Mouse (Mus musculus) liver (tissue): ENCODE measurements at regions not wholly inside any gene's neighbourhood (a gene's known extent, or its start where the extent isn't known, plus 50 kb on each side); places are given as distances from the start of the nearest gene placed in this dataset.

Experiments
- DNase-seq: peaks from one replicate; pipeline ENCODE4 v3.0.0-alpha.2; 2020; ENCODE audit warnings: mixed read lengths

DNA sequence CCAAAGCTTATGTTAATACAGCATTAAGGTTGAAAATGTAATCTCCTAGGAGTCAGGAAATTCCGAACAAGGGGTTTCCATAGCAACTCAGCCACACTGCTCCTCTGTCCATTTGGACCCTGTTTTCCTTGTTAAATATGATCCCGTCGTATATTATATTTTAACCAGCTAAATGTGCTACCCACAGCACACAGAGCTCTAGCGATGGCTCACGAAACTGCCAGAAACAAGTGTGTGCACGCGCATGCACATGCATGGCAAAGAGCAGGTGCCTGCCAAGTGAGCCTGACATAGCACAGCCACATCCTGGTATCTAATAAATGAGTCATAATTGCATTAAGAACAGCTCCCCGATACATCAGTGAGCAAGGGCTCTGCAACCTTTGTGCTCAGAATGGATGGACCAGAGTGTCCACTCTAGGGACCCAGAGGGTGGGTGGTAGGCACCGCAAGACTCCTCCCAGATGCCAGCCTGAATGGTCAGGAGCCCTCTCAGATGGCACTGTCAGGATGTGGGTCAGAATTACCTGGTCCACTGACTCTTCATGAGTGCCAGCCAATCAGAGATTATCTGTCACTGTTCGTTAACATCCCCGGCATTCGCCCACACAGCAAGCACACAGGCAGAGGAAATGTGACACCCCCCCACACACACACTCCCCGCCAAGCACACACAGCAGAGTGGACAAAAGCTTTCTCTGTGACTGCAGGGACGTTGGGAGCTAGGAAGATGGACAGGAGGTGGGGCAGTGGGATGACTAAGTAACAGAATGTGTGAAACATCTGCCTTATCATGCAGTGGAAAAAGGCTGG lies 272.8 kb upstream of the Zmiz1 start:
- no peak for DNase-seq

DNA sequence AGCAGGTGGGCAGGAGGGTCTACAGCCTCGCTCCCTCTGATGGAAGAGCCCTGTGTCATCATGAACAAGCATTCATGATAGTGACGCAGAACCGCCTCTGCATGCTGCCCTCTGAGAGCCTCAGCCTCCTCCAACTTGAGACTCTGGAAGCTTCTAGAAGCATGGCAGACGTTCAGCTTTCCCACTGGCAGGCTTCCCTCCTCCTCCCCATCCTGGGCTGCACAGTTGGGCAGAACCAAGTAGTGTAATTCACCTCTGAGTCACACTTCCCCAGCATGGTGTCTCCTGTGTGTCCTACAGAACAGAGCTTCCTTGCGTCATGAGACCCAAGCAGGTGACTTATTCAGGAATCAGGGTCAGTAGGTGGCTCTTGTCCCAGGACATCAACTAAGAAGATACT lies 271.3 kb upstream of the Zmiz1 start:
- no peak for DNase-seq

DNA sequence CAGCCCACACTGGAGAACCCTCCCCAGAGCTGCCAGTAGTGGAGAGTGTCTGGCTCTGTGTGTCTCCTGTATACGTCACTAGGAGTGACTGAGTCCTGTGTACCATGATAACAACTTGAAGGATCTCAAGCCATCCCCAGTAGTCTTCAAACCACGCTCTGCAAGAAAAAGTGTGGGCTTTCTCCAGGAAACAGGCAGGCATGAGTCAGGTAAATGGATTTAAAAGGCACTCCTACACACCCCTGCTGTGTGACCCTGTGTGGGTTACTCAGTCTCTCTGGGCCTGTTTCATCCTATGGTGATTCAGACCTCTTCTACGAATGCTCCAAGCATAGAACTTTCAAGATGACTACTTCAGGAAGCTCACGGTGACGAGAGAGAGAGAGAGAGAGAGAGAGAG lies 269.7 kb upstream of the Zmiz1 start:
- DNase-seq: no peak

DNA sequence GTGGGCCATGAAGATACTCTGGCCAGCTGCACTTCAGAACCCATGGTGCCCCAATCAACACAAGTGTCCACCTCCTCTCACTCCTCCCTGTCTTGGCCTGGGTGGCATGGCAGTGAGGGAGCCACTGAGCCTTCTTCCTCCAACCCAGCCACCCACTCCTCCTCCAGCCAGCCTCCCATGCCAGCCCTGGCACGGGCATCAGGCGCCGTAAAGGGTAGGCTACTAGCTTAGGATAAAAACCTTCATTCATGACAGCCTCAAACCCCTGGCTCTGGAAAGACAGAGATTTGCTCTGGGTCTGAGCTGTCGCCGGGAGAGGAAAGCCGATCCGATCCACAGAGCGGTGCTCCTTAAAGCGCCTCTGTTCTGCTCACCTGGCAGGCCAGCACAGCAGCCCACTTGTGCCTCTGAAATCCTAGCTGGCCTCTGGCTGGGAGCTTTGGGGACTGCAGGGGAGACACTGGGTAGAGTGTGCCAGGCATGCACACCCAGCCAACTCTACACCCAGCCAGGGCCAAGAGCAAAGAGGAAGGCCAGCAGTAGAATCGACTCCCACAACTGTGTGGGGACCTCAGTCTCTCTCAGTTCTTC lies 268.2 kb upstream of the Zmiz1 start:
- no peak for DNase-seq

- no peak for DNase-seq
These were observed 262.2 kb upstream of the Zmiz1 start for GRCm38 (mm10) chr14:25196820-25197219.

DNA sequence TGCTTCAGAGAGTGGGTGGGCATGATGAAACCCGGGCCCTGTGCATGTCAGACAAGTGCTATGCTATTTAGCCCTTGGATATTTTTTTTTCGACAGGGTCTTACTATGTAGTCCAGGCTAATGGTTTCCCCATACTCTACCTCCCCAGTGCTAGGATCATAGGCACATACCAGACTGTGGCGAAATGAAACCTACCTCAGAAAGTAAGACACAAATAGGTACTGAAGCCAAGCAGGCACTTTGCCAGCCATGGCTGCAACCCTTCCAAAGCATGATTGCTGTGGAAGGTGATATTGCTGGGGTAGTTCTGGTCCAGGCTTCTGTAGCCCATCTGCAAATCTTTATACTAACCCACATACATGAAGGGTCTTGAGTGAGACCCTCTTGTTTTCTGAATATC lies 259.1 kb upstream of the Zmiz1 start:
- no peak for DNase-seq

- DNase-seq: no peak
These were observed 258.3 kb upstream of the Zmiz1 start for GRCm38 (mm10) chr14:25200656-25201179.

DNA sequence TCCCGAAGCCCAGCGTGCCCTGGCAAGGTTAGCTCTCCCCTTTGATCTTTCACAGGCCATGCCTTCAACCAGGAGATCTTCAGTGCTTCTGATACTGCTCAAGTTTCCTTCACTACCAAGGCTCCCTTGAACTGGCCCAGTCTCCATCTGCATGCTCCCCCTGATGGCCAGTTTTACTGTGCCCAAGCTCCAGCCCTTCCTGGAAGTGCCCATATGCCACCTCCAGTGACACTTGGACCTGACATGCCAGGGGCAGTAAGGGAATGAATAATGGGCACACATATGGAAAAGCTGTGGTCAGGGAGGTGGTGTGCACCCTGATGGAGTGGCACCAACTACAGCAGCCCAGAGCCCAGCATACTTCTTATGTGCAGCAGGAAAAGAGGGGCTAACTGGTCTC lies 256.7 kb upstream of the Zmiz1 start:
- no peak for DNase-seq

GRCm38 (mm10) chr14:25204091-25204490 lies 254.9 kb upstream of the Zmiz1 start:
- DNase-seq: no peak

DNA sequence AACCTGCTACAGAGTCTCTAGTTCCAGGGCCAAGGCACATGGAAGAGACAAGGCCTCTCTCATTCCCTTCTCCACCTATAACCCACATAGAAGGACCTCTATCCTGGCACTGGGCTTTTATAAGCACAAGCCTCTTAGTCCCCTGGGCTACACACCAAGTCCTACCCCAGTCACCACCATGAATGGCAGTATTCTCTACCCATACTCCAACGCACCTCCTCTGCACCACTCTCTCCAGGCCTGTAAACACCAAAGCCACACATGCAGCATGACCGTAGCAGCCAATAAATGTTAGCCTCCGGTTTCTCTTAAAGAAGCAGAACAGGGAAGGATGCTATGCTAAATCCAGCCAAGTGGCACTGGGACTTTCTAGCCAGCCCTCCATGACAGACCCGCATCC lies 252.1 kb upstream of the Zmiz1 start:
- no peak for DNase-seq

GRCm38 (mm10) chr14:25207422-25207821 lies 251.6 kb upstream of the Zmiz1 start:
- DNase-seq: no peak

- DNase-seq: no peak
These were observed 250.5 kb upstream of the Zmiz1 start for GRCm38 (mm10) chr14:25208221-25209056.

DNA sequence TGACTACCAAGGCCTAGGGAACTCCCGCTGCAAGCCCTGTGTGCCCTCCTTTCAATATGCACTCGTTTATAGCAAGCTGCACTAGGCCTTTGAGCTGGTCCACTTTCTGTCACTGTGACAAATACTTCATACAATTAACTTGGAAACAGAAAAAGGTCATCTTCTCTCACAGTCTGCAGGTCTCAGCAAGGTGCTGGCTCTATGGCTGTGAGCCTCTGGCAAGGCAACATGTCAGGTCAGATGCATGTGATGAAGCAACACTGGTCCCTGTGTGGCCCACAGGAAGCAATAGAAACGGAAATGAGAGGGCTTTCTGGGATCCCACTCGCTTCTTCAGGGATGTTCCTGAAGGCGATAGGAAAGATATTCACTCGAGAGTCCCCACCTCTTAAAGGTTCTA lies 245.9 kb upstream of the Zmiz1 start:
- no peak for DNase-seq

DNA sequence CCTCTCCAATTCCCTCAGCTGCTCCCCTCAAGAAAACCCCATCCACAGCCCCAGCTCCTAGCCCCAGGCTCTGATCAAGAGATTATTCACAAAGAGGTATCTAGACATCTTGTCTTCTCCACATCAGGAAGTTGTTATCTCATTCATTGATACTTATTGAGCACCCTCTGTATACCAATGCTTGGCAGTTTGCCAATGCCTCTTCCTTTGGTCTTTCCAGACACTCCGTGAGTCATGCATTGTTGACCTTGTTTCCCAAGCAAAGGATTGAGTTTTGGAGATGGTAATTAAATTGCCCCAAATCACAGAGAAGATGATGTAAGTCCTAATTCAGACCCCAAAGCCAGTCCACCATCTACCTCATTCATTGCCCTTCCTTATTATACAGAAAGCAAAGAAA lies 235.9 kb upstream of the Zmiz1 start:
- no peak for DNase-seq

DNA sequence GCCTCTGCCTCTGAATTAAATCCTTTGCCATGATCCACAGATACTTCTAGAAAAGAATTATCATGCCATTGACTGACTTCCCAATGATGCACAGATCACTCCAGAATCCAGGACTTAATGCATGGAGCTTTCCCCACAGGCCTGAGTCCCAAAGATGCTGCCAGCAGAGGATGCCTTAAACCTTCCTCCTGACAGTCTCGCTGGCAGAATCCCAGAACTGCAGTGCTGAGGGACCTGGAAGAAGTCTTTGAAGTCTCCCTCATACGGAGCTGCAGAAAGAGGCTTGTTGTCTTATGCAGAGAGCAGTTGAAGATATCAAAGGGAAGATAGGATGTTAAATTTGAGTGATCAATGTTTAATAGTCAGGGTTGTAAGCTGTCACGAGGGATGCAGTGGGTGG lies 233.8 kb upstream of the Zmiz1 start:
- no peak for DNase-seq

DNA sequence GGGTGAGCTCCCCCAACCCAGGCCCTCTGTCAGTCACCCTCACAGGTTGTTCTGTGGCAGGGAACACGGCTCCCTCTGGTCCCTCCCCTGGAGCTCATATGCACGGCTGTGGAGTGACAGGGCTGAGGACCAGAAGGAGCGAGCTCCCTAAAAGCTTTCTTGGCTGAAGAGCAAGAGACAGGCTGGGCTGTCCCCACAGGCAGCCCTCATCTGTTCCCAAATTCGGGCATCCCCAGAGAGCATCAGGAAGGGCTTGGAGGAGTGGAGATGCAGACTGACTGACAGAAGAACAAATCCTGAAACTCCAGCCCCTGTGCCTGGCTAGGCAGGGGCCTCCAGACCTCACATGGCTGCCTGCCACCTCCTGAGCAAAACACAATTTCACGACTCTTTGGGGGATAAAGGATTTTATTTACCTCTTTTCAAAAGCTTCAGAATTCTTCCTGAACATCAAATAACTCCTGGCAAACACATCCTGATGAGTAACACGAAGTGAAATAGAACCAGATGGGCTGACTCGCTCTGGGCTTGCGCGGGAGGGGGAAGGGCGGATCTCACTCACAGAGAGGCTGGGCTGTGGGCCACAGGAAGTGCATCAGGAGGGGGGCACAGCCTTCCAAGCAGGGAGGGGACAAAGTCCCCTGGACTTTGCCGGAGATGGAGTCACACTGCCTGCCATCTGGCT lies 232.7 kb upstream of the Zmiz1 start:
- DNase-seq: peak; percentile 71

GRCm38 (mm10) chr14:25226840-25227506 lies 232.0 kb upstream of the Zmiz1 start:
- no peak for DNase-seq

GRCm38 (mm10) chr14:25228321-25229047 lies 230.5 kb upstream of the Zmiz1 start:
- no peak for DNase-seq

GRCm38 (mm10) chr14:25229569-25229968 lies 229.4 kb upstream of the Zmiz1 start:
- no peak for DNase-seq

- peak; percentile 57 for DNase-seq
These were observed 227.1 kb upstream of the Zmiz1 start for GRCm38 (mm10) chr14:25231881-25232280.

DNA sequence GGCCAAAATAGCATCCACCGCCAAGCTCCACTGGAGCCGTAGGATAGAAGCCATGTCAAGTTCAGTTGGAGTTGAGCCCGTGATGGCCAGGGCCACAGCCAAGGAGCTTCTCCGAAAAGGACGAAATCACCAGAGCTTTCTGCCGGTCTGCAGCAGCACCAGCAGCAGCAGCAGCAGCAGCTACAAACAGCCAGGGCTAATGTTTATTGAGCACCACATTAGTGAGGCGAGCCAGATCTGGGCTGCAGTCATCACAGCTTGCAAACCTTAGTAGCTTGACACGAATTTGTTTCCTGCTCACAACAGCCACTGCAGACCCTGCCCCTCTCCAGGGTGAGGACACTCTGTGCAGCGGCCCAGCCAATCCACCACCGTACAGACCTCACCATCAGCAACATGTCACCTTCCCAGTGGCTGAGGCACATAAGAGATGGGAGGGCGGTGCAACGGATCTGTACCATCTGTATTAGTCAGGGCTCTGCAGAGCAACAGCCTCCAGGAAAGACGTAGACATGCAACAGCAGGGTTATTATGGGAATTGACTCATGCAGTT lies 222.5 kb upstream of the Zmiz1 start:
- DNase-seq: no peak
